Mouse (Mus musculus): ENCODE results near the gene Tlr12. TPM values are rescaled to one million over a fixed set of nuclear protein-coding genes. Genes with fewer than 3 reads are reported as not detected.
A peak's percentile ranks its signal among the peaks of the same experiment; 100 is the strongest.

The Tlr12 gene
- polyA plus RNA-seq, 2 experiments: 0.14 to 0.81 TPM

DNA sequence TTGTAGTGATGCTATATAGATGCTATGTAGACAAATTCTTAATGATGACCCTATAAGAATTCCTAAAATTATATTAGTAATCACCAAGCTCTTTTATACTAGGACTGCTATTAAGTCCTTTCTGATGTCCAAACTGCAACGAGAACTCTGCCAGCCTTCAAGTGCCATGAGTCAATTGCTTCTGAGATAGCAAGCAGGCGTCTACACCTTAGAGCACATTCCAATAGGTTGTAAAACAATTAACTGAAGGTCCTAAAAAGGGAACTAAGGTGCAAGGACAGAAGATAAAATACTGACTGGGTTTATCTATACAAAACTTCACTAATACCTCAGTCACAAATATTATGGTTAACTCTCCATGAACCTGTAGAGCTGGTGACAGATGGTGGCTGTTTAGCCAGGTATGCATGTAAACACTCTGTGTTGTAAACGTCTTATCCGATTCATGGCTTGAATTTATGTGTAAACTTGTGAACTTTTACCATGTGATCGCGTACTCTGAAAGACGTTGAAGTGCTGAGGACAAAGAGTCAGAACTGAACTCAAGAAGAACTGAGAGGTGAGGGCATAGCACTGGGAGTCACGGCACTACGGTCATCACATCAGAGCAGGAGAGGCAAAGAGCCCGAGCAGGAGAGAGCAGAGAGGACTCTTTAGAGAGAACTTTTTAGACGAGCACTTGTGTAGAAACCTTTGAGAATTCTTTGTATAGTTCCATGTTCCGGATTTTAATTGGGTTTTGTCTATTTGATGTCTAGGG is 20.4 kb downstream of the Tlr12 start:
- DNase-seq (ENCODE audit: low read depth in 3 of 3, low spot score in 3 of 3): no peak
- no peak overlapping the region for H3K9ac ChIP-seq (replicated peaks)
- H3K4me1 ChIP-seq (replicated peaks; ENCODE audit: control insufficient read depth in 2 of 2, insufficient read depth in 2 of 2, low read length in 1 of 2): peaks cover 0 to 6% of the 10 kb centered on the region in 2 experiments; a peak in 3 of 4 replicates
- H3K27ac ChIP-seq: no peak overlapping the region
- no peak for ATAC-seq (ENCODE audit: insufficient read depth)
- H3K36me3 ChIP-seq (replicated peaks; ENCODE audit: control insufficient read depth, insufficient read depth, low read depth): no peaks in the 10 kb centered on the region
- no peak overlapping the region for H3K4me3 ChIP-seq (ENCODE audit: insufficient read depth in 1 of 2, low read depth in 2 of 2, low read length in 2 of 2)
- H3K4me2 ChIP-seq (ENCODE audit: low read depth): no peak overlapping the region
- no peaks in the 10 kb centered on the region for H3K27me3 ChIP-seq (ENCODE audit: control insufficient read depth, insufficient read depth, low read length)
- no peaks in the 10 kb centered on the region for H3K9me3 ChIP-seq (ENCODE audit: control insufficient read depth, low read length)
- WGBS (ENCODE audit: insufficient replicate concordance): 65% methylated on average over 12 of the region's 12 CpGs
- TF ChIP-seq EP300 (IDR thresholded peaks at IDR 0.05; ENCODE audit: low read depth) (no peak), CTCF (IDR thresholded peaks at IDR 0.05; ENCODE audit: low read depth) (no peak)

DNA sequence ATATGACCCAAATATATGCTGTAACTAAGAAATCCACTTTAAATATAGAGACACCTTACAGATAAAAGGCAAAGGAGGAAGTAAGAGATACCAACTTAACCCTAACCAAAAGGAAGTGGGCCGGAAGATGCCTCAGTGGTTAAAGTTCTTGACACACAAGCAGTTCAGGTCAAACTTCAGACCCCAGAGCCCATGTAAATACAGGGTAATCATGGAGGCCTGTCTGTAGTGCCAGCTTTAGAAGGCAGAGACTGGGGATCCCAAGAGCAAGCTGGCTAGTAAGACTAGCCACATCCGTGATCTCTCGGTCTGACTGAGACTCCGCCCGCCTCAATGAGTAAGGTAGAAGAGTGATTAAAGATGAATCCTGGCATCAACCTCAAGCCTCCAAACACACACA is 24.4 kb downstream of the Tlr12 start:
- Histone ChIP-seq H3K4me3 (ENCODE audit: insufficient read depth in 1 of 2, low read depth in 2 of 2, low read length in 2 of 2) (no peak overlapping the region), H3K36me3 (replicated peaks; ENCODE audit: control insufficient read depth, insufficient read depth, low read depth) (no peaks in the 10 kb centered on the region), H3K4me1 (replicated peaks; ENCODE audit: control insufficient read depth in 2 of 2, insufficient read depth in 2 of 2, low read length in 1 of 2) (peaks cover 0 to 6% of the 10 kb centered on the region in 2 experiments; a peak in 3 of 4 replicates), H3K27me3 (ENCODE audit: control insufficient read depth, insufficient read depth, low read length) (no peaks in the 10 kb centered on the region), H3K4me2 (ENCODE audit: low read depth) (no peak overlapping the region), H3K27ac (no peak overlapping the region), H3K9ac (replicated peaks) (no peak overlapping the region), H3K9me3 (ENCODE audit: control insufficient read depth, low read length) (no peaks in the 10 kb centered on the region)
- DNase-seq (ENCODE audit: low read depth in 3 of 3, low spot score in 3 of 3): no peak
- TF ChIP-seq EP300 (IDR thresholded peaks at IDR 0.05; ENCODE audit: low read depth): no peak
- TF ChIP-seq CTCF (IDR thresholded peaks at IDR 0.05; ENCODE audit: low read depth): no peak
- no peak for ATAC-seq (ENCODE audit: insufficient read depth)
- WGBS (ENCODE audit: insufficient replicate concordance): 47% methylated on average over 5 of the region's 5 CpGs

DNA sequence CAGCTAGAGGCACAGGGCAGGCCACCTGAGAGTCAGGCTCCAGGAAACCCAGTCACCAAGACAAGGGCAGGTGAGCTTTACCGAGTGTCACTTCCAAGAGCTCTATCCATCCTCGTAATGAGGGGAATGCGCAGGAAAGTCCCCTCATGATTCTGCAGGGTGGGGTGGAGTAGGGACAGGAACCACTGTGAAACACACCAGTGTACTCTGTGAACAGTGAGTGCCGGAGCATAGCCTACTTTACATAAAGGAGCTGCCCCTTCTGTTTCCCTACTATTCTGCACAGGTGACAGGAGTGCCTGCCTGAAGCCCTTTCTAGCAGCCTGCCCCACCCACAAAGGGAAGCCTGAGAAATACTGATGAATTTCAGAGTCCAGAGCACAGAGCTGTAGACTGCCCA is 25.1 kb downstream of the Tlr12 start:
- 72% methylated on average over 4 of the region's 4 CpGs for WGBS (ENCODE audit: insufficient replicate concordance)

DNA sequence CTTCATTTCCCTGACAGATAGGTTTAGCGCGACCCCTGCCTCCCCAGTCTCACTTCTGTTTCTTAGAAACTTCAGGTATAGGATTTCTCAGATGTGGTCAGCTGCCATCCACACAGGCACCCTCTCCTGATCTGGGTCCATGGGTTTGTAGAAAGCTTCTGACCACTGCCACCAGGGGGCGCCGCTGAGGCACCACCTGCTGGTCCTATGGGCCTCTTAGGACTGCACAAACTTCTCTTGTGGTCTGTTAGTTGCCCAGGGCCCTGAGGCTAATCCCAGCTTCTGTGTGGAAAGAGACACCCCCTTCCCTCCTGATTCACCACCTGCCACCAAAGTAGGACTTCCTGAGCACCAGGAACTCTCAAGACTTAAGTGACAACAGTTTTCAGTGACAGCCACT is 39.2 kb downstream of the Tlr12 start:
- Histone ChIP-seq H3K9ac (replicated peaks) (no peak overlapping the region), H3K27me3 (ENCODE audit: control insufficient read depth, insufficient read depth, low read length) (no peaks in the 10 kb centered on the region), H3K36me3 (replicated peaks; ENCODE audit: control insufficient read depth, insufficient read depth, low read depth) (no peaks in the 10 kb centered on the region), H3K27ac (no peak overlapping the region), H3K4me2 (ENCODE audit: low read depth) (no peak overlapping the region), H3K4me3 (ENCODE audit: insufficient read depth in 1 of 2, low read depth in 2 of 2, low read length in 2 of 2) (no peak overlapping the region), H3K4me1 (replicated peaks; ENCODE audit: control insufficient read depth in 2 of 2, insufficient read depth in 2 of 2, low read length in 1 of 2) (no peaks in the 10 kb centered on the region), H3K9me3 (ENCODE audit: control insufficient read depth, low read length) (no peaks in the 10 kb centered on the region)
- DNase-seq (ENCODE audit: low read depth in 3 of 3, low spot score in 3 of 3): peak in 2 of 3 experiments; percentile 9 to 16
- ATAC-seq (ENCODE audit: insufficient read depth): no peak
- TF ChIP-seq CTCF (IDR thresholded peaks at IDR 0.05; ENCODE audit: low read depth) (peak; percentile 93), EP300 (IDR thresholded peaks at IDR 0.05; ENCODE audit: low read depth) (no peak)
- 33% methylated on average over 4 of the region's 4 CpGs for WGBS (ENCODE audit: insufficient replicate concordance)

More for the DNA sequence above, 25.1 kb downstream of the Tlr12 start:
- H3K4me1 ChIP-seq (replicated peaks; ENCODE audit: control insufficient read depth in 2 of 2, insufficient read depth in 2 of 2, low read length in 1 of 2): peaks cover 0 to 6% of the 10 kb centered on the region in 2 experiments; a peak in 3 of 4 replicates
- H3K4me3 ChIP-seq (ENCODE audit: insufficient read depth in 1 of 2, low read depth in 2 of 2, low read length in 2 of 2): no peak overlapping the region
- H3K36me3 ChIP-seq (replicated peaks; ENCODE audit: control insufficient read depth, insufficient read depth, low read depth): no peaks in the 10 kb centered on the region
- TF ChIP-seq CTCF (IDR thresholded peaks at IDR 0.05; ENCODE audit: low read depth) (no peak), EP300 (IDR thresholded peaks at IDR 0.05; ENCODE audit: low read depth) (no peak)
- no peaks in the 10 kb centered on the region for H3K9me3 ChIP-seq (ENCODE audit: control insufficient read depth, low read length)
- H3K27me3 ChIP-seq (ENCODE audit: control insufficient read depth, insufficient read depth, low read length): no peaks in the 10 kb centered on the region
- no peak overlapping the region for H3K4me2 ChIP-seq (ENCODE audit: low read depth)
- no peak overlapping the region for H3K27ac ChIP-seq
- ATAC-seq (ENCODE audit: insufficient read depth) (no peak), DNase-seq (ENCODE audit: low read depth in 3 of 3, low spot score in 3 of 3) (no peak)
- no peak overlapping the region for H3K9ac ChIP-seq (replicated peaks)

DNA sequence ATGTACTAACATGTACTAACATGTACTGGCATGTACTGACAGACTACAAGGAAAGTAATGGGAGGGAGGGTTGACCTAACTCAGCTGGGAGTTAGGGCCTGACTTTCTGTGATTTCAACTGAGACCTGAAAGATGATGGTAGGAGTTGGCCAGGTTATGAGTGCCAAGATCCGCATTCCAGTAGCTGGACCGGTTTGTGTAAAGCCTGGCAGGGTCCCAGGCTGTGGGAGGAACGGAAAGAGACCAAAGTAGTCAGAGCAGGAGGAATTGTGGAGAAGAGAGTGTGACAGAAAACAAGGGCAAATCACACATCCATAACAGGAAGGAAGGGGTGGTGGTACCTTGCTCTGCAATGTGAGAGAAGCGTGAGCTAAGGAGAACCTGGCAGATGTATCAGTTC is 42.6 kb downstream of the Tlr12 start:
- WGBS (ENCODE audit: insufficient replicate concordance): 69% methylated on average over 4 of the region's 4 CpGs
- H3K9ac ChIP-seq (replicated peaks): no peak overlapping the region
- no peak for TF ChIP-seq CTCF (IDR thresholded peaks at IDR 0.05; ENCODE audit: low read depth)
- no peak for TF ChIP-seq EP300 (IDR thresholded peaks at IDR 0.05; ENCODE audit: low read depth)
- no peaks in the 10 kb centered on the region for H3K9me3 ChIP-seq (ENCODE audit: control insufficient read depth, low read length)
- no peak overlapping the region for H3K4me2 ChIP-seq (ENCODE audit: low read depth)
- no peaks in the 10 kb centered on the region for H3K36me3 ChIP-seq (replicated peaks; ENCODE audit: control insufficient read depth, insufficient read depth, low read depth)
- H3K4me1 ChIP-seq (replicated peaks; ENCODE audit: control insufficient read depth in 2 of 2, insufficient read depth in 2 of 2, low read length in 1 of 2): no peaks in the 10 kb centered on the region
- ATAC-seq (ENCODE audit: insufficient read depth): no peak
- no peak overlapping the region for H3K27ac ChIP-seq
- H3K4me3 ChIP-seq (ENCODE audit: insufficient read depth in 1 of 2, low read depth in 2 of 2, low read length in 2 of 2): no peak overlapping the region
- DNase-seq (ENCODE audit: low read depth in 3 of 3, low spot score in 3 of 3): no peak
- no peaks in the 10 kb centered on the region for H3K27me3 ChIP-seq (ENCODE audit: control insufficient read depth, insufficient read depth, low read length)

Other genes with a start within 250 kb of the Tlr12 start
- 0.57 and 0.71 TPM in 2 replicates for gene Zscan20, start 8.5 kb downstream of the Tlr12 start, polyA plus RNA-seq (2012; rRNA removed)
- 0.33 and 0.59 TPM in 2 replicates for gene Zscan20, start 8.5 kb downstream of the Tlr12 start, polyA plus RNA-seq (2014; fragmentation: Nextera tagmentation; extraction: Ambion mirVana)
- gene Phc2, start 36.1 kb upstream of the Tlr12 start, polyA plus RNA-seq (2012; rRNA removed): 14.9 and 17.1 TPM in 2 replicates
- gene Phc2, start 36.1 kb upstream of the Tlr12 start, polyA plus RNA-seq (2014; fragmentation: Nextera tagmentation; extraction: Ambion mirVana): 8.8 and 14.7 TPM in 2 replicates
- gene A3galt2, start 136.7 kb upstream of the Tlr12 start, polyA plus RNA-seq (2012; rRNA removed): 0.06 and 0.09 TPM in 2 replicates
- 0.04 TPM in 1 of 2 replicates, not detected in the other for gene A3galt2, start 136.7 kb upstream of the Tlr12 start, polyA plus RNA-seq (2014; fragmentation: Nextera tagmentation; extraction: Ambion mirVana)
- 7.6 and 8.2 TPM in 2 replicates for gene Zfp362, start 187.4 kb upstream of the Tlr12 start, polyA plus RNA-seq (2012; rRNA removed)
- gene Zfp362, start 187.4 kb upstream of the Tlr12 start, polyA plus RNA-seq (2014; fragmentation: Nextera tagmentation; extraction: Ambion mirVana): 6.2 and 7.4 TPM in 2 replicates